ENCODE assay signal across 8 mouse cellular contexts in genomic region chr11:4219317-4219751, GRCm38 (mm10). TPM values are rescaled to one million over a fixed set of nuclear protein-coding genes. Genes with fewer than 3 reads are reported as not detected.
DNase-seq lines count a peak whose midpoint lies in the region; ATAC-seq and TF ChIP-seq lines count a peak whose summit lies in the region.
"Had no signal": no experiment of that assay in that cellular context is flagged by ENCODE, and none has a peak within 500 bp of the region (broad histone marks: within the 10 kb centered on the region; RNA-seq: fewer than 3 reads in every experiment).

No protein-coding gene starts in this region.

- no peak for ATAC-seq in heart, embryonic 13.5 days (ENCODE audit: extremely low read depth, insufficient number of reproducible peaks, low FRiP score, low TSS enrichment)

- H3K4me2 ChIP-seq in heart, embryonic 13.5 days: peak overlapping the region; percentile 92

- no peaks in the 10 kb centered on the region for H3K27me3 ChIP-seq in ES-Bruce4 (ENCODE audit: control insufficient read depth, insufficient read depth, low read length, poor library complexity, severe bottlenecking)
- H3K27me3 ChIP-seq in heart, embryonic 13.5 days (replicated peaks): peaks cover 35% of the 10 kb centered on the region

- peak; percentile 60 for TF ChIP-seq CTCF in ES-Bruce4 (IDR thresholded peaks at IDR 0.05; ENCODE audit: low read depth, low read length)
- peak; percentile 81 for TF ChIP-seq CTCF in lung, adult 2 months (IDR thresholded peaks at IDR 0.05; ENCODE audit: insufficient read depth, low read length)

- no peak for TF ChIP-seq POLR2A in ES-Bruce4 (IDR thresholded peaks at IDR 0.05; ENCODE audit: insufficient read depth, low read length)
- TF ChIP-seq POLR2A in lung, adult 2 months (IDR thresholded peaks at IDR 0.05; ENCODE audit: borderline replicate concordance, extremely low read depth, low read depth, low read length): no peak

- no peaks in the 10 kb centered on the region for H3K9me3 ChIP-seq in ES-Bruce4 (replicated peaks; ENCODE audit: control insufficient read depth, insufficient read depth, low read length, poor library complexity, severe bottlenecking)
- no peaks in the 10 kb centered on the region for H3K9me3 ChIP-seq in heart, embryonic 13.5 days

- peak; percentile 66 for DNase-seq in A20 (ENCODE audit: low read depth, low spot score)
- peak; percentile 78 to 80 for DNase-seq in cerebellum, postnatal 10 days
- peak; percentile 85 for DNase-seq in layer of hippocampus, adult 11-12 months (ENCODE audit: low spot score)
- peak; percentile 69 for DNase-seq in lung, adult 2 months
- peak; percentile 55 for DNase-seq in right cerebral cortex, postnatal 4 days

- WGBS in heart, embryonic 13.5 days: 16% methylated on average over 2 of the region's 2 CpGs
- 19% methylated on average over 2 of the region's 2 CpGs for WGBS in lung, adult 2 months

- TF ChIP-seq EP300 in ES-Bruce4 (IDR thresholded peaks at IDR 0.05; ENCODE audit: insufficient read depth, low read depth, low read length): no peak

- H3K27ac ChIP-seq in ES-Bruce4 (ENCODE audit: insufficient read depth, low read length): no peak overlapping the region
- H3K27ac ChIP-seq in heart, embryonic 13.5 days (replicated peaks): 0 out of 2 replicates have a peak overlapping the region, but pooled peaks have one; percentile 15
- H3K27ac ChIP-seq: macrophage had no signal

- H3K4me1 ChIP-seq in ES-Bruce4 (ENCODE audit: control insufficient read depth, insufficient read depth, low read length): peaks cover 7% of the 10 kb centered on the region
- peaks cover 37% of the 10 kb centered on the region for H3K4me1 ChIP-seq in heart, embryonic 13.5 days
- H3K4me1 ChIP-seq in lung, adult 2 months (ENCODE audit: control insufficient read depth, insufficient read depth, low read length): peaks cover 21% of the 10 kb centered on the region

- H3K36me3 ChIP-seq in ES-Bruce4 (ENCODE audit: control insufficient read depth, insufficient read depth, low read length, poor library complexity, severe bottlenecking): no peaks in the 10 kb centered on the region
- peaks cover 14% of the 10 kb centered on the region for H3K36me3 ChIP-seq in heart, embryonic 13.5 days

- peak overlapping the region; percentile 71 for H3K4me3 ChIP-seq in ES-Bruce4 (ENCODE audit: low read depth, low read length)
- H3K4me3 ChIP-seq in heart, embryonic 13.5 days: peak overlapping the region; percentile 60; the same call in 1 of the 2 replicates
- peak overlapping the region; percentile 36 for H3K4me3 ChIP-seq in lung, adult 2 months (replicated peaks; ENCODE audit: extremely low read depth, low read depth, low read length)

- H3K9ac ChIP-seq in ES-Bruce4 (ENCODE audit: low read depth, poor library complexity, severe bottlenecking): peak overlapping the region; percentile 82
- peak overlapping the region; percentile 83; the same call in 1 of the 2 replicates for H3K9ac ChIP-seq in heart, embryonic 13.5 days

RNA-seq across cellular contexts. Expression of gene Castor1, which starts 1.3 kb away (rescaled TPM):
- polyA plus RNA-seq in ES-Bruce4 (2011; ENCODE audit: insufficient read depth, insufficient read length, low read depth, missing spikeins): 29.6 and 35.2 TPM in 2 replicates
- 3.5 and 4.6 TPM in 2 replicates for polyA plus RNA-seq in heart, embryonic 13.5 days (2015; fragmentation: Nextera tagmentation; extraction: Ambion mirVana)
- polyA plus RNA-seq in lung, adult 2 months (2012; rRNA removed): 23.3 and 26.2 TPM in 2 replicates

RNA-seq across cellular contexts. Expression of gene Osm, which starts 16.9 kb away (rescaled TPM):
- 0.52 and 0.88 TPM in 2 replicates for polyA plus RNA-seq in ES-Bruce4 (2011; ENCODE audit: insufficient read depth, insufficient read length, low read depth, missing spikeins)
- 0.08 TPM in 1 of 2 replicates, not detected in the other for polyA plus RNA-seq in heart, embryonic 13.5 days (2015; fragmentation: Nextera tagmentation; extraction: Ambion mirVana)
- 1.0 and 1.3 TPM in 2 replicates for polyA plus RNA-seq in lung, adult 2 months (2012; rRNA removed)

RNA-seq across cellular contexts. Expression of gene Tbc1d10a, which starts 32.7 kb away (rescaled TPM):
- polyA plus RNA-seq in ES-Bruce4 (2011; ENCODE audit: insufficient read depth, insufficient read length, low read depth, missing spikeins): 19.9 and 20.5 TPM in 2 replicates
- polyA plus RNA-seq in heart, embryonic 13.5 days (2015; fragmentation: Nextera tagmentation; extraction: Ambion mirVana): 13.6 and 14.0 TPM in 2 replicates
- 72.8 and 78.3 TPM in 2 replicates for polyA plus RNA-seq in lung, adult 2 months (2012; rRNA removed)

RNA-seq across cellular contexts. Expression of gene Lif, which starts 38.0 kb away (rescaled TPM):
- polyA plus RNA-seq in ES-Bruce4 (2011; ENCODE audit: insufficient read depth, insufficient read length, low read depth, missing spikeins): 12.1 and 13.3 TPM in 2 replicates
- 0.10 and 0.56 TPM in 2 replicates for polyA plus RNA-seq in heart, embryonic 13.5 days (2015; fragmentation: Nextera tagmentation; extraction: Ambion mirVana)
- 3.5 and 4.9 TPM in 2 replicates for polyA plus RNA-seq in lung, adult 2 months (2012; rRNA removed)

RNA-seq across cellular contexts. Expression of gene Sf3a1, which starts 59.2 kb away (rescaled TPM):
- polyA plus RNA-seq in ES-Bruce4 (2011; ENCODE audit: insufficient read depth, insufficient read length, low read depth, missing spikeins): 117 and 125 TPM in 2 replicates
- polyA plus RNA-seq in heart, embryonic 13.5 days (2015; fragmentation: Nextera tagmentation; extraction: Ambion mirVana): 33.3 TPM in 2 replicates
- polyA plus RNA-seq in lung, adult 2 months (2012; rRNA removed): 27.0 and 28.2 TPM in 2 replicates
